Mouse (Mus musculus) lung, postnatal 4 days (tissue): ENCODE data around the gene Btn1a1.

Source experiments
- DNase-seq, 2 experiments: peaks; one replicate each; pipeline ENCODE4 v3.0.0; 2021

The Btn1a1 gene

GRCm38 (mm10) chr13:23412630-23413521, 52.8 kb downstream of the Btn1a1 start:
- no peak for DNase-seq

GRCm38 (mm10) chr13:23412211-23412629, 53.5 kb downstream of the Btn1a1 start:
- DNase-seq: no peak

- DNase-seq: no peak
Observed at GRCm38 (mm10) chr13:23411311-23412210, 54.1 kb downstream of the Btn1a1 start.

GRCm38 (mm10) chr13:23410632-23411031, 55.1 kb downstream of the Btn1a1 start:
- DNase-seq: no peak
